Mouse (Mus musculus) lung, postnatal 0 days (tissue): ENCODE results near the gene Serpina3i. TPM values are rescaled to one million over a fixed set of nuclear protein-coding genes. Genes with fewer than 3 reads are reported as not detected.

Source experiments
- ATAC-seq: fragments of 200-750 bp; cut with Nextera tagmentation; 2 replicates; pipeline ENCODE4 v1.8.0; 2017; ENCODE audit warnings: moderate library complexity
- DNase-seq: peaks from one replicate; pipeline ENCODE4 v3.0.0-alpha.2; 2016; ENCODE audit warnings: low spot score
- H3K27ac ChIP-seq: fragments of 300-500 bp; sonication (generic); 2 replicates; pipeline ENCODE4 v1.5.1; 2014; ENCODE audit warnings: antibody characterized with exemption, mild to moderate bottlenecking, low read length, mixed read lengths
- H3K27me3 ChIP-seq: fragments of 300-500 bp; sonication (generic); replicated peaks from 2 replicates; pipeline ENCODE4 v1.6.1; 2014; ENCODE audit warnings: low read length, mixed read lengths; ENCODE audit not compliant: insufficient read depth
- H3K36me3 ChIP-seq: fragments of 300-500 bp; sonication (generic); 2 replicates; pipeline ENCODE4 v1.6.1; 2014; ENCODE audit warnings: low read length, mixed read lengths; ENCODE audit not compliant: insufficient read depth
- H3K4me1 ChIP-seq: fragments of 300-500 bp; sonication (generic); 2 replicates; pipeline ENCODE4 v1.6.1; 2014; ENCODE audit warnings: antibody characterized with exemption, low read depth, low read length, mixed read lengths; ENCODE audit not compliant: insufficient read depth
- H3K4me2 ChIP-seq: fragments of 300-500 bp; sonication (generic); replicated peaks from 2 replicates; pipeline ENCODE4 v1.6.1; 2014; ENCODE audit warnings: low read depth, mild to moderate bottlenecking, low read length, moderate library complexity, mixed read lengths
- H3K4me3 ChIP-seq: fragments of 300-500 bp; sonication (generic); 2 replicates; pipeline ENCODE4 v1.5.1; 2014; ENCODE audit warnings: low read depth, low read length
- H3K9ac ChIP-seq: fragments of 300-500 bp; sonication (generic); replicated peaks from 2 replicates; pipeline ENCODE4 v1.6.1; 2014; ENCODE audit warnings: low read depth, mild to moderate bottlenecking
- H3K9me3 ChIP-seq: fragments of 300-500 bp; sonication (generic); 2 replicates; pipeline ENCODE4 v1.6.1; 2016; ENCODE audit warnings: low read length, mixed read lengths
- CTCF ChIP-seq: IDR thresholded peaks from 2 replicates; pipeline ENCODE4 v1.5.1; 2016; ENCODE audit warnings: antibody characterized with exemption, mild to moderate bottlenecking
- EP300 ChIP-seq: IDR thresholded peaks from 2 replicates; pipeline ENCODE4 v1.6.1; 2016; ENCODE audit warnings: antibody characterized with exemption, mild to moderate bottlenecking, control low read depth
- WGBS: fragments of 180-500 bp; shearing (Covaris S2); extraction: QIAGEN DNeasy Blood & Tissue Kit; methylation state at CpG from one replicate; pipeline ENCODE4 v1.1.7; 2014; 5-methylcytosine and 5-hydroxymethylcytosine counted together
- polyA plus RNA-seq: library from polyadenylated mRNA; unstranded; fragments of >200 nt; fragmentation: Nextera tagmentation; extraction: Ambion mirVana; gene quantifications from 2 replicates; pipeline ENCODE4 v1.2.1, GENCODE M21; 2015

Serpina3i gene
- 1.2 and 1.3 TPM in 2 replicates for polyA plus RNA-seq

DNA sequence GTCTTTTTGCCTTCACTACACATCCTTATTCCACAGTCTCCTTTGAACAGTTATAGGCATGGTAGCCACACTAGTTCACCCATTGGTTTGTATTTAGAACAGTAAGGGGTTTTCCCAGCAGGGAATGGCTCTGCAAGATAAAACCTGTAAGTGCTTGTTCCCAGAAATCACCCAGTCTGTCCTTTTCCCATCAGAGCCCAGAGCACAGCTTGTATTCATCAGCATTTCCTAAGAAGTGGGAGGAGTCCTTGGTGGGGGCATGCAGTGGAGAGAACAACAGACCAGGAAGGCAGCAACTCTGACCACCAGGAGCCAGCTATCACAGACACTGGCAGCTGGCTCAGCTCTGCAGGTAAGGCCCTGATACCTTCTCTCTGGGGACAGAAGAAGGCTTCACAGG is at the start of gene Serpina3i:
Serpina3i (plus strand) TSS at position 260 of the 400 bp plus-strand sequence.
- H3K36me3 ChIP-seq, result no peaks in the 10 kb centered on the region
- DNase-seq (peak; percentile 70), ATAC-seq (peak; percentile 83)
- H3K4me2 ChIP-seq, result no peak within 1 kb of the TSS
- no peaks in the 10 kb centered on the region for H3K27me3 ChIP-seq
- H3K4me3 ChIP-seq, result no peak within 1 kb of the TSS
- H3K9me3 ChIP-seq, result no peaks in the 10 kb centered on the region
- TF ChIP-seq CTCF (no peak), EP300 (peak; percentile 81)
- H3K9ac ChIP-seq, result no peak within 1 kb of the TSS
- H3K27ac ChIP-seq, result no peak within 1 kb of the TSS
- no peaks in the 10 kb centered on the region for H3K4me1 ChIP-seq

DNA sequence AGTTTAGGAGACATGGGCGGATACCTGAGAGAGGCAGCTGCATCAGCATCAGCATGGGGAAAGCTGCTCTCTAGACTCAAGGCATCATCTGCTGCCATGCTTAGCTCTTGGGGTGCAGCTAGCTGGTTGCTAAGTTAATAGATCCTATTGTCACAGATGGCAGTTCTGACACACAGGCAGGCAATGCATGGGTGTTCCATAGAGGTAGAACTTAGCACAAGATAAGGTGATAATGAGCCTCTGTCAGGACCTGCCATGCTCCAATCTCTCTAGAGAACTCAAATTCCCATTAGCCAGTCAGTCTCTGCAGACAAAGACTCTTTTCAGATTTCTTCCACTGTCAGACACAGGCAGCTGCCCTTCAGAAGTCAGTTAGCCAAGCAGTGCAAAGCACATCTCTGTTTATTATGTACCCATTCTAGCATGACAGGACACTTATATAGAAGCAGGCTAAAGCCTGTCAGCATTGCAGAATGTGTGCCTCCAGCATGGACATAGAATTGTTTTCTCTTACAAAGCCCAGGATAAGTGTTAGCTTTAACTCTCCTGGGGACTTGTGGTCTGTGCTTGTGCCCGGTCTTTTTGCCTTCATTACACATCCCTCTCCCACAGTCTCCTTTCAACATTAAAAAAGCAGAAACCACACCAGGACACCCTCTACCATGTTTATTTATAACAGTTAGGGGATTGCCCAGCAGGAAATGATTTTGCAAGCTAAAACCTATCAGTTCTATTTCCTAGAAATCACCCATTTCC is 49.1 kb upstream of the Serpina3i start:
- no peak overlapping the region for H3K9ac ChIP-seq
- WGBS, result 55% methylated on average over 2 of the region's 2 CpGs
- no peaks in the 10 kb centered on the region for H3K9me3 ChIP-seq
- H3K4me2 ChIP-seq, result no peak overlapping the region
- no peaks in the 10 kb centered on the region for H3K27me3 ChIP-seq
- H3K4me3 ChIP-seq, result no peak overlapping the region
- 0 out of 2 replicates have a peak, but pooled peaks have one; percentile 28 for TF ChIP-seq EP300
- no peak for TF ChIP-seq CTCF
- ATAC-seq (no peak; the same call in 1 of the 2 replicates), DNase-seq (peak; percentile 11)
- no peaks in the 10 kb centered on the region for H3K4me1 ChIP-seq
- no peak overlapping the region for H3K27ac ChIP-seq
- H3K36me3 ChIP-seq, result no peaks in the 10 kb centered on the region

DNA sequence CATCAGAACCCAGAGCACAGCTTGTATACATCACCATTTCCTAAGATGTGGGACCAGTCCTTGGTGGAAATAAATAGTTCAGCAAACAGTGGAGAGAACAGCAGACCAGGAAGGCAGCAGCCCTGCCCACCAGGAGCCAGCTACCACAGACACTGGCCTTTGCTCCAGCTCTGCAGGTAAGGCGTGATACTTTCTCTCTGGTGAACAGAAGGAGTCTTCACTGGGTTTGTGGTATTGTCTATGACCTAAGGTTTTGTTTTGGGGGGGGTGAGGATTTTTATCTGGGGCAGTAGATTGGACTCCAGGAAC is 48.5 kb upstream of the Serpina3i start, which contains the start of gene Serpina3f:
Serpina3f (plus strand) TSS at position 100 of the 309 bp plus-strand sequence.
- ATAC-seq (no peak), DNase-seq (no peak)
- no peak within 1 kb of the TSS for H3K9ac ChIP-seq
- no peak within 1 kb of the TSS for H3K27ac ChIP-seq
- H3K4me1 ChIP-seq, result no peaks in the 10 kb centered on the region
- H3K27me3 ChIP-seq, result no peaks in the 10 kb centered on the region
- H3K36me3 ChIP-seq, result no peaks in the 10 kb centered on the region
- no peak for TF ChIP-seq CTCF
- TF ChIP-seq EP300, result no peak
- 46% methylated on average over 1 of the region's 1 CpGs for WGBS
- H3K9me3 ChIP-seq, result no peaks in the 10 kb centered on the region
- H3K4me2 ChIP-seq, result no peak within 1 kb of the TSS
- H3K4me3 ChIP-seq, result no peak within 1 kb of the TSS

DNA sequence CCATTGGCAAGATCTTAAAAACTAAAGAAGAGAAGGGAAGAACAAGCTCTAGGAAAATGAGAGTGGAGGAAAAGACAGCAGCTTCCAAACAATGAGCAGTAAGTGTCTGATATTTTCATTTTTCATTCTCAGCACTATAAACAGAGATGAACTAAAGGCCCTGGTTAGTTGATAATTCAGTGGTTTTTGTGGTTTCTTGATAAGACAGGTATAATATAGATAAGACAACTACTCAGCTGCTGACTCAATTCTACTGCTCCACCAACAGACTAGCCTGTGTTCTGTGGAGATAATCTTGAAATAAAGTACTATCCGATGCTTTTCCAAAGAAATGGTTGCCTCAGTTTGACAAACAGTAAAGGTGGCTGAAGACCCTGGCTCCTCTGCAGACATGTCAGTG is 47.7 kb upstream of the Serpina3i start:
- 68% methylated on average over 1 of the region's 1 CpGs for WGBS
- no peak overlapping the region for H3K9ac ChIP-seq
- DNase-seq (no peak), ATAC-seq (no peak)
- TF ChIP-seq CTCF, result no peak
- no peak for TF ChIP-seq EP300
- H3K9me3 ChIP-seq, result no peaks in the 10 kb centered on the region
- no peaks in the 10 kb centered on the region for H3K36me3 ChIP-seq
- H3K4me1 ChIP-seq, result no peaks in the 10 kb centered on the region
- no peak overlapping the region for H3K4me2 ChIP-seq
- H3K27me3 ChIP-seq, result no peaks in the 10 kb centered on the region
- H3K27ac ChIP-seq, result no peak overlapping the region
- no peak overlapping the region for H3K4me3 ChIP-seq

DNA sequence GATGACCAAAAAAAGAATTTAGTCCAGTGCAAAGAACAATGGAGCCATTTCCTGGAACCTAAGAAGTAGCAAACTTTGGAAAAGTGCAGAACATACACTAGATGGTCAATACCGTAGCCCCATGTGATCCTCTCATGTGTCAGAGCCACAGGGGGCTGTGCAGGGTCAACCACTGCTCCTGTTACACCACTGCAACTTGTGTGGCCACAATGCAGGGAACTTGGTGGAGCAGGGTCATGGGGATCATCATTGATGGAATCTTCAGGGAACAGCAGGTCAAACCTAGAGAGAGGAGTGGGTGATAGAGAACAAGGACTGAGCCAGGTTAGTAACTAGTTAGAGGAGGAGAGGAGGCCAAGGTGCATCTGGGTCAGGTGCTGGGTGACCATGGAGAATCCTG is 41.3 kb upstream of the Serpina3i start:
- TF ChIP-seq EP300, result no peak
- no peak for TF ChIP-seq CTCF
- Histone ChIP-seq H3K9me3 (no peaks in the 10 kb centered on the region), H3K4me2 (no peak overlapping the region), H3K9ac (no peak overlapping the region), H3K27ac (no peak overlapping the region), H3K27me3 (no peaks in the 10 kb centered on the region), H3K4me3 (no peak overlapping the region), H3K36me3 (no peaks in the 10 kb centered on the region), H3K4me1 (no peaks in the 10 kb centered on the region)
- DNase-seq (no peak), ATAC-seq (no peak)
- 82% methylated on average over 1 of the region's 1 CpGs for WGBS

DNA sequence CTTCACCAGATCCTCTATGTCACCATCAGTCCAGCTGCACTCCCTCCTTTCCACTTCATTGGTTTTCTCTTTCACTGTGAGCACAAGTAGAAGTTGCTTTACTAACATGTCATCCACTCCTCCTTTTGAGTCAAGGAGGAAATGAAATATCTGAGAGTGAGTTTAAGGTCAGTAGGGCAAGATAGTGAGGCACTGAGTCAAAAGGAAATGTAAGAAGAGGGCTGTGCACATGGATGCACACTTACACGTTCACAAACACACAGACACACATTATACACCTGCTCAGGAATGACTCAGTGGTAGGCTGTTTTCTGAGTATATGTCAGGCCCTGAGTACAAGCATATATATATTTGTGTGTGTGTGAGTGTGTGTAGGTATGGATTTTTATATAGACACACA is 39.2 kb upstream of the Serpina3i start:
- 24% methylated on average over 1 of the region's 1 CpGs for WGBS
- Histone ChIP-seq H3K27me3 (no peaks in the 10 kb centered on the region), H3K36me3 (no peaks in the 10 kb centered on the region), H3K9ac (no peak overlapping the region), H3K4me1 (no peaks in the 10 kb centered on the region), H3K4me3 (no peak overlapping the region), H3K27ac (no peak overlapping the region), H3K9me3 (no peaks in the 10 kb centered on the region), H3K4me2 (no peak overlapping the region)
- ATAC-seq (no peak), DNase-seq (no peak)
- TF ChIP-seq CTCF, result no peak
- no peak for TF ChIP-seq EP300
